Mouse (Mus musculus) gastrocnemius, adult 2 months (tissue): ENCODE measurements around the gene Ddah1. TPM values are rescaled to one million over a fixed set of nuclear protein-coding genes. Genes with fewer than 3 reads are reported as not detected.

ENCODE experiments used
- DNase-seq: peaks from one replicate; pipeline ENCODE4 v3.0.0; 2022
- H3K27ac ChIP-seq: fragments of 200-600 bp; 2 replicates; pipeline ENCODE4 v1.8.1; 2022; ENCODE audit warnings: mild to moderate bottlenecking
- H3K4me3 ChIP-seq: fragments of 200-600 bp; 2 replicates; pipeline ENCODE4 v1.8.1; 2022; ENCODE audit warnings: mild to moderate bottlenecking, moderate library complexity
- CTCF ChIP-seq: fragments of 200-600 bp; IDR thresholded peaks from 2 replicates; pipeline ENCODE4 v1.8.1; 2022; ENCODE audit warnings: antibody characterized with exemption, mild to moderate bottlenecking, moderate library complexity
- intact Hi-C: fragments of 180-260 bp; cut with DNase I; formaldehyde crosslinking; loops from one replicate; pipeline ENCODE4 v1.15.1; 2025
- total RNA-seq, 2 experiments: library from RNA; stranded (reverse); gene quantifications; 2 replicates each; pipeline ENCODE4 v1.2.3; 2021

Gene Ddah1
- total RNA-seq, 2 experiments from 2014 or later: 2.2 to 4.4 TPM

DNA sequence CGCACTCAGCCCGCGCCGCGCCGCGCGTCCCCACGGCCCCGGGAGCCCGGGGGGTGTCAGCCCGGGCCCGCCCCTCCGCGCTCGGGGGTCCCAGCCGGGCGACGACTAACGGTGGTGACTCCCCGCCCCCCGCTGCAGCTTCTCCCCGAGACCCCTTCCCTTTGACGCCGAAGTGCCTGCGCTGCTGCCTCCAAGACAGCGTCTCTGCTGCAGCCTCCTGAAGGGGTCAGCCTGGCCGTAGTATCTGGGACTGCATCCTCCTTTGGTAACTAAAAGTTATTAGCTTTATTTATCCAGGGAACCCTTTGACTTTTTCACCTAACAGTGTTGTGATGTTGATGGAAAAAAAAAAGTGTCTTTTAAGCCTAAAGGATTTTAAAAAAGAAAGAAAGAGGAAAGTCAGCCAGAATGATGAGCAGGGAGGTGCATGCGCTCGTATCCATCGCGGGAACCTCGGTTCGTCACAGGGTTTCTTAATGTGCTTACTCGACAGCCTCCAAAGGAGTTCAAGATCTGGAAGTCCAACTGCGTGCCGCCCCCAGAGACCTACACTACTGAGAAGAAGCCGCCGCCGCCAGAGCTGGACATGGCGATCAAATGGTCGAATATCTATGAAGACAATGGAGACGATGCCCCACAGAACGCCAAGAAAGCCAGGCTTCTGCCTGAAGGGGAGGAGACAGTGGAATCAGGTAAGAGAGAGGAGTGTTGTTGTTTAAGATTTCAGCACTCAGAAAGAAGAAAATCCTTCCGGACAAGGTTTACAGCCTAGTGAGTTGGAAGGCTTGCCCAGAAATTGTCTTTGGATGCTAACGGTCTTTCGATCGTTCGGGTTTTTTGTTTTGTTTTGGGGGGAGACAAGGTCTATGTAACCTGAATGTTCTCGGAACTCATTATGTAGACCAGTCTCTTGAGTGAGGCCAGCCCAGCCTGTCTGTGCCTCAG lies 180.2 kb downstream of the Ddah1 start:
- peak overlapping the region; percentile 92 for H3K4me3 ChIP-seq
- intact Hi-C loops: loop anchor here (5.0 to 10.0 kb wide), 3 partner anchors 49 to 1734 kb away; partner anchors contain the start of genes Lmo4 and Syde2
- no peak for TF ChIP-seq CTCF
- DNase-seq: no peak
- peak overlapping the region; percentile 92 for H3K27ac ChIP-seq

DNA sequence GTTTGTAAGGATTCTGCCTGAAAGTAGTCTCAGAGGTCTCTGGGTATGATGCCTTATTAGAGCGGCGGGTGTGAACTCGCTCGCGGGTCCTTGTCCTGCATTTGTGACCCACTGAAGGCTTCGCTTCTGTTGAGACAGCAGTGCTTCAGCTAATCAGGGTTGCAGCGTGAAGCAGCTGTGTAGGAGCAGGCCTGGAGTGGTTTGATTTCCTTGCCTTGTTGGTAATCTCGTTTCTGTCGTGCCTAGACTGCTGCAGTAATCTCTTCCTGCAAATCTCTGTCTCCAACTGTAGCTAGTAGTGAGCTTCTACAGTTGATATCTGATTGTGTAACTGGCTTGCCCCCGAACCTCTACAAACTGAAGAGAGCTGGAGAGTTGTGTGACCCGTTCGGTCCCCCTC lies 180.9 kb downstream of the Ddah1 start:
- intact Hi-C loops: loop anchor here (5.0 to 10.0 kb wide), 3 partner anchors 48 to 1735 kb away; partner anchors contain the start of genes Lmo4 and Syde2
- no peak for DNase-seq
- H3K27ac ChIP-seq: no peak overlapping the region
- no peak for TF ChIP-seq CTCF
- H3K4me3 ChIP-seq: peak overlapping the region; percentile 92

DNA sequence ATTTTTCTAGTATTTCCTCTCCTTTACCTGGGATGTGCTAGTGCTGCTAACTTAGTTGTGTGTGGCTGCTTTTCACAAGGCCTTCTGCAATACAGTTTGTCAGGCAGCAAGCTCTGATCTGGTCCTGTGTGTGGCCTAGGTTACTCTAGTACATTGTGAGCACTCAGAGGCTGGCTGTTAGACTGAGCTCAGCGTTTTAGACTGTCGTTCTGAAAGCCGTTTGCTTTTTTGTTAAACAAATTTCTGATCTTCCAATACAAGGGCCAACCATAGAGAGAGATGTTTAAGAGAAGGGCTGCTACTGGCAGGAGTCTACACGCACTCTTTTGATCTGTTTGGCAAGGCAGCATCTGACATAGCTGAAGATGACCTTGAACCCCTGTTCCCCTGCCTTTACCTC lies 181.5 kb downstream of the Ddah1 start:
- intact Hi-C loops: loop anchor here (5.0 to 10.0 kb wide), 4 partner anchors 47 to 1735 kb away; partner anchors contain the start of genes Lmo4 and Syde2
- TF ChIP-seq CTCF: no peak
- Histone ChIP-seq H3K27ac (no peak overlapping the region), H3K4me3 (peak overlapping the region; percentile 92; the same call in 1 of the 2 replicates)
- no peak for DNase-seq

DNA sequence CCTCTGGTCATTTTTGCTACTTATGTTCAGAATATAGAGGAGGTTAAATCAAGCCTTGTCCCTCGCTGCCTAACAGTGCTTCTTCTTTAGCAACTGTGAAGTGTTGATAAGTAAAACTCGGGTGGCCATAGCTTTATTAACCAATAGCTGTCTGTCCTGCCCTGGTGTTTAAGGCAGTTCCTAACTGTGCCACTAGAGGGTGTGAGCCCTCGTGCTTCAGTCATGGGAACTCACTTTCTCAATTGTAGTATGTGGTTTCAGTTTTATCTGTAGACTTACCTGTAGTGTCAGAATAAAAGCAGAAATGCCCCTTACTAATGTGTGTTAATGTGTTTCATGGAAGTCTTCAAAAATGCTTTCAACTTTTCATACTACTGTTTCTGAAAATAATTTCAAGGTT lies 183.5 kb downstream of the Ddah1 start:
- DNase-seq: peak; percentile 64
- Histone ChIP-seq H3K4me3 (no peak overlapping the region), H3K27ac (no peak overlapping the region)
- peak; percentile 96 for TF ChIP-seq CTCF
- intact Hi-C loops: loop anchor here (5.0 kb wide), 1 partner anchor 130 kb away; no protein-coding TSS in a partner anchor

Other genes with a start within 250 kb of the Ddah1 start
- gene Znhit6, start 182.5 kb upstream of the Ddah1 start, total RNA-seq: 10 to 100 TPM; 12.3 to 12.8 TPM
- gene Ccn1, start 108.7 kb upstream of the Ddah1 start, total RNA-seq: 10 to 100 TPM; 20.8 to 52.2 TPM
- gene Bcl10, start 164.1 kb downstream of the Ddah1 start, total RNA-seq: 1 to 10 TPM; 9.6 to 9.8 TPM
- 10 to 100 TPM; 18.2 to 19.6 TPM for gene 2410004B18Rik, start 179.3 kb downstream of the Ddah1 start, total RNA-seq
- gene Syde2, start 229.2 kb downstream of the Ddah1 start, total RNA-seq: 1 to 10 TPM in 1 of 2 experiments, under 1 TPM in 1; 0.97 to 1.1 TPM